Mouse (Mus musculus): ENCODE results near the gene Phka1. TPM values are rescaled to one million over a fixed set of nuclear protein-coding genes. Genes with fewer than 3 reads are reported as not detected.

Phka1 gene
- polyA plus RNA-seq, 1 experiment, result 3.3 TPM

- no peaks in the 10 kb centered on the region for H3K79me2 ChIP-seq (ENCODE audit: control insufficient read depth, insufficient read depth)
- no peaks in the 10 kb centered on the region for H3K27me3 ChIP-seq (ENCODE audit: control insufficient read depth, insufficient read depth, insufficient read length)
- no peak overlapping the region for H3K4me3 ChIP-seq (ENCODE audit: insufficient read depth, poor library complexity, severe bottlenecking)
- no peak overlapping the region for H3ac ChIP-seq (ENCODE audit: control insufficient read depth, insufficient read length, low read depth)
- no peaks in the 10 kb centered on the region for H3K36me3 ChIP-seq (ENCODE audit: control insufficient read depth, insufficient read depth)
- TF ChIP-seq FOSL1 (IDR thresholded peaks at IDR 0.05; ENCODE audit: insufficient read depth, low read length, poor library complexity, severe bottlenecking), result no peak
- no peaks in the 10 kb centered on the region for H3K79me3 ChIP-seq (ENCODE audit: low read depth)
Measured at GRCm38 (mm10) chrX:102556906-102557305, 87.1 kb downstream of the Phka1 start.

- H3K4me3 ChIP-seq (ENCODE audit: insufficient read depth, poor library complexity, severe bottlenecking), result no peak overlapping the region
- H3K79me2 ChIP-seq (ENCODE audit: control insufficient read depth, insufficient read depth), result no peaks in the 10 kb centered on the region
- no peaks in the 10 kb centered on the region for H3K36me3 ChIP-seq (ENCODE audit: control insufficient read depth, insufficient read depth)
- no peaks in the 10 kb centered on the region for H3K79me3 ChIP-seq (ENCODE audit: low read depth)
- no peak overlapping the region for H3ac ChIP-seq (ENCODE audit: control insufficient read depth, insufficient read length, low read depth)
- H3K27me3 ChIP-seq (ENCODE audit: control insufficient read depth, insufficient read depth, insufficient read length), result no peaks in the 10 kb centered on the region
- TF ChIP-seq MAX (IDR thresholded peaks at IDR 0.05) (no peak), MYOG (IDR thresholded peaks at IDR 0.05; ENCODE audit: control insufficient read depth, extremely low read depth, insufficient read length) (no peak), USF1 (IDR thresholded peaks at IDR 0.05; ENCODE audit: low read depth) (no peak), CEBPB (IDR thresholded peaks at IDR 0.05; ENCODE audit: low read depth) (no peak), MYOD1 (IDR thresholded peaks at IDR 0.05; ENCODE audit: control insufficient read depth, insufficient read length, low read depth) (no peak)
Measured at GRCm38 (mm10) chrX:102509205-102509604, 134.8 kb downstream of the Phka1 start.

- Histone ChIP-seq H3K27me3 (ENCODE audit: control insufficient read depth, insufficient read depth, insufficient read length) (no peaks in the 10 kb centered on the region), H3K36me3 (ENCODE audit: control insufficient read depth, insufficient read depth) (no peaks in the 10 kb centered on the region), H3K4me3 (ENCODE audit: insufficient read depth, poor library complexity, severe bottlenecking) (peak within 1 kb of the TSS; percentile 43), H3ac (ENCODE audit: control insufficient read depth, insufficient read length, low read depth) (peak within 1 kb of the TSS; percentile 50), H3K79me3 (ENCODE audit: low read depth) (no peaks in the 10 kb centered on the region), H3K79me2 (ENCODE audit: control insufficient read depth, insufficient read depth) (no peaks in the 10 kb centered on the region)
- TF ChIP-seq MAX (IDR thresholded peaks at IDR 0.05), result no peak
- no peak for TF ChIP-seq USF1 (IDR thresholded peaks at IDR 0.05; ENCODE audit: low read depth)
- TF ChIP-seq CTCF (IDR thresholded peaks at IDR 0.05; ENCODE audit: control insufficient read depth, insufficient read depth, insufficient read length), result no peak
- no peak for TF ChIP-seq MYOG (IDR thresholded peaks at IDR 0.05; ENCODE audit: control insufficient read depth, extremely low read depth, insufficient read length)
- no peak for TF ChIP-seq MYOD1 (IDR thresholded peaks at IDR 0.05; ENCODE audit: control insufficient read depth, insufficient read length, low read depth)
- TF ChIP-seq FOSL1 (IDR thresholded peaks at IDR 0.05; ENCODE audit: insufficient read depth, low read length, poor library complexity, severe bottlenecking), result no peak
- no peak for TF ChIP-seq CEBPB (IDR thresholded peaks at IDR 0.05; ENCODE audit: low read depth)
Measured at GRCm38 (mm10) chrX:102504644-102505481, 139.2 kb downstream of the Phka1 start, which contains the start of gene Hdac8. Gene Hdac8, minus strand, starts transcription at chrX:102505359.

- H3K79me2 ChIP-seq (ENCODE audit: control insufficient read depth, insufficient read depth), result no peaks in the 10 kb centered on the region
- H3K4me3 ChIP-seq (ENCODE audit: insufficient read depth, poor library complexity, severe bottlenecking), result peak overlapping the region; percentile 43
- no peaks in the 10 kb centered on the region for H3K27me3 ChIP-seq (ENCODE audit: control insufficient read depth, insufficient read depth, insufficient read length)
- no peaks in the 10 kb centered on the region for H3K36me3 ChIP-seq (ENCODE audit: control insufficient read depth, insufficient read depth)
- TF ChIP-seq CEBPB (IDR thresholded peaks at IDR 0.05; ENCODE audit: low read depth), result no peak
- no peak for TF ChIP-seq MYOD1 (IDR thresholded peaks at IDR 0.05; ENCODE audit: control insufficient read depth, insufficient read length, low read depth)
- TF ChIP-seq CTCF (IDR thresholded peaks at IDR 0.05; ENCODE audit: control insufficient read depth, insufficient read depth, insufficient read length), result no peak
- no peak for TF ChIP-seq USF1 (IDR thresholded peaks at IDR 0.05; ENCODE audit: low read depth)
- no peak for TF ChIP-seq MYOG (IDR thresholded peaks at IDR 0.05; ENCODE audit: control insufficient read depth, extremely low read depth, insufficient read length)
- TF ChIP-seq FOSL1 (IDR thresholded peaks at IDR 0.05; ENCODE audit: insufficient read depth, low read length, poor library complexity, severe bottlenecking), result no peak
- no peak for TF ChIP-seq MAX (IDR thresholded peaks at IDR 0.05)
- no peak overlapping the region for H3ac ChIP-seq (ENCODE audit: control insufficient read depth, insufficient read length, low read depth)
- no peaks in the 10 kb centered on the region for H3K79me3 ChIP-seq (ENCODE audit: low read depth)
Measured at GRCm38 (mm10) chrX:102504179-102504578, 139.9 kb downstream of the Phka1 start.

GRCm38 (mm10) chrX:102493992-102494730 is 149.9 kb downstream of the Phka1 start:
- TF ChIP-seq USF1 (IDR thresholded peaks at IDR 0.05; ENCODE audit: low read depth) (no peak), MYOG (IDR thresholded peaks at IDR 0.05; ENCODE audit: control insufficient read depth, extremely low read depth, insufficient read length) (no peak), MAX (IDR thresholded peaks at IDR 0.05) (no peak), FOSL1 (IDR thresholded peaks at IDR 0.05; ENCODE audit: insufficient read depth, low read length, poor library complexity, severe bottlenecking) (no peak), CEBPB (IDR thresholded peaks at IDR 0.05; ENCODE audit: low read depth) (no peak), CTCF (IDR thresholded peaks at IDR 0.05; ENCODE audit: control insufficient read depth, insufficient read depth, insufficient read length) (no peak)
- Histone ChIP-seq H3K79me2 (ENCODE audit: control insufficient read depth, insufficient read depth) (no peaks in the 10 kb centered on the region), H3ac (ENCODE audit: control insufficient read depth, insufficient read length, low read depth) (no peak overlapping the region), H3K27me3 (ENCODE audit: control insufficient read depth, insufficient read depth, insufficient read length) (no peaks in the 10 kb centered on the region), H3K4me3 (ENCODE audit: insufficient read depth, poor library complexity, severe bottlenecking) (no peak overlapping the region), H3K79me3 (ENCODE audit: low read depth) (no peaks in the 10 kb centered on the region), H3K36me3 (ENCODE audit: control insufficient read depth, insufficient read depth) (peaks cover 8% of the 10 kb centered on the region)
